Mouse (Mus musculus) liver, embryonic 12.5 days (tissue): ENCODE data around the gene Dxo. TPM values are rescaled to one million over a fixed set of nuclear protein-coding genes. Genes with fewer than 3 reads are reported as not detected.

Experiments
- ATAC-seq: fragments of 200-750 bp; cut with Nextera tagmentation; 2 replicates; pipeline ENCODE4 v1.8.0; 2017; ENCODE audit warnings: moderate number of reproducible peaks, mild to moderate bottlenecking, moderate library complexity
- H3K27ac ChIP-seq: fragments of 300-500 bp; sonication (generic); 2 replicates; pipeline ENCODE4 v1.5.1; 2016; ENCODE audit warnings: mild to moderate bottlenecking
- H3K27me3 ChIP-seq: fragments of 300-500 bp; sonication (generic); replicated peaks from 2 replicates; pipeline ENCODE4 v1.6.1; 2016; ENCODE audit warnings: mild to moderate bottlenecking, moderate library complexity
- H3K36me3 ChIP-seq: fragments of 300-500 bp; sonication (generic); 2 replicates; pipeline ENCODE4 v1.6.1; 2016; ENCODE audit warnings: mild to moderate bottlenecking, moderate library complexity
- H3K4me1 ChIP-seq: fragments of 300-500 bp; sonication (generic); 2 replicates; pipeline ENCODE4 v1.6.1; 2016
- H3K4me2 ChIP-seq: fragments of 300-500 bp; sonication (generic); 2 replicates; pipeline ENCODE4 v1.6.1; 2016; ENCODE audit warnings: mild to moderate bottlenecking, moderate library complexity
- H3K4me3 ChIP-seq: fragments of 300-500 bp; sonication (generic); 2 replicates; pipeline ENCODE4 v1.5.1; 2016; ENCODE audit warnings: mild to moderate bottlenecking, moderate library complexity
- H3K9ac ChIP-seq: fragments of 300-500 bp; sonication (generic); 2 replicates; pipeline ENCODE4 v1.6.1; 2016; ENCODE audit warnings: mild to moderate bottlenecking, moderate library complexity
- H3K9me3 ChIP-seq: fragments of 300-500 bp; sonication (generic); replicated peaks from 2 replicates; pipeline ENCODE4 v1.6.1; 2016; ENCODE audit warnings: mild to moderate bottlenecking, moderate library complexity
- WGBS: fragments of 180-500 bp; shearing (Covaris S2); methylation state at CpG from one replicate; pipeline ENCODE4 v1.1.7; 2016; ENCODE audit not compliant: insufficient replicate concordance; 5-methylcytosine and 5-hydroxymethylcytosine counted together
- microRNA-seq: library from miRNA; unstranded; fragments of <30 nt; microRNA quantifications from one replicate; pipeline ENCODE4, GENCODE M21; 2017
- polyA plus RNA-seq: library from polyadenylated mRNA; unstranded; fragments of >200 nt; fragmentation: Nextera tagmentation; extraction: Ambion mirVana; gene quantifications from 2 replicates; pipeline ENCODE4 v1.2.1, GENCODE M21; 2016

The Dxo gene
- polyA plus RNA-seq, 1 experiment from 2014 or later: 38.8 TPM

DNA sequence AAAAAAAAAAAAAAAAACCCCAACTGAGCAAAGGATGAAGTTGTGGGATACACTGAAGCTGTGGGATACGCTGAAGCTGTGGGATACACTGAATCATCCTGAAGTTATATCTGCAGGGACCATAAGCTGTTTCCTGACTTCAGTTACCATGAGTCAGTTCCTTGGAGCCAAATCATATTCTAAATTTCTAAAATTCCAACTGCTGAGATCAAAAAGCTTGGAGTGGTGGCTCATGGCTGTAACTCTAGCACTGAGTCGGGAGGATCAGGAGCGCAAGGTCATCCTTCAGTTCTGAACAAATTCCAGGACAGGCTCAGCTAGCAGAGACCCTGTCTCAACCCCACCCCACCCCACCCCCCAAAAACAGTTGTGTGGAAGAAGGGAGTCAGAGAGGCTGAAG lies 48.8 kb downstream of the Dxo start:
- no peak for ATAC-seq
- H3K4me3 ChIP-seq: no peak overlapping the region
- 78% methylated on average over 3 of the region's 3 CpGs for WGBS
- no peaks in the 10 kb centered on the region for H3K36me3 ChIP-seq
- H3K4me1 ChIP-seq: peaks cover 45% of the 10 kb centered on the region
- H3K9ac ChIP-seq: no peak overlapping the region
- H3K27me3 ChIP-seq: 0 out of 2 replicates have a peak, but pooled peaks cover 4% of the 10 kb centered on the region
- no peak overlapping the region for H3K4me2 ChIP-seq
- no peak overlapping the region for H3K27ac ChIP-seq
- H3K9me3 ChIP-seq: no peaks in the 10 kb centered on the region

DNA sequence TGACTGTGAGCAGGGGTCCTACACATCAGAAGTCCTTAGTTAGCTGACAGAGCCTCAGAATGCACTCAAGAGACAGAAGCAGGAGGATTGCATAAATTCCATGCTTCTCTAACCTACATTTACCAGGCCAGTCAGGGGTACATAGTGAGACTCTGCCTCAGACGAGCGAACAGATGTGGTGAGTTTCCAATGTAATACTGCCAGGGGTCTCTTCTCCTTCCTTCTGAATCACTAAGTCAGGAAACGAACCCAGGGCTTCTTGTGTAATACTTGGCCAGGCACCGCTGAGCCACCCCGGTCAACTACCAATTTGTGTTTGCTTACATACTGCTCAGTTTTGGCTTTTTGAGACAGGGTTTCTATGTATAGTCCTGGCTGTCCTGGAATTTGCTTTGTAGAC lies 51.1 kb downstream of the Dxo start:
- Histone ChIP-seq H3K27ac (no peak overlapping the region), H3K9me3 (no peaks in the 10 kb centered on the region), H3K27me3 (no peaks in the 10 kb centered on the region), H3K36me3 (no peaks in the 10 kb centered on the region), H3K4me3 (no peak overlapping the region), H3K9ac (no peak overlapping the region), H3K4me2 (no peak overlapping the region), H3K4me1 (peaks cover 38% of the 10 kb centered on the region)
- no peak for ATAC-seq
- 49% methylated on average over 5 of the region's 5 CpGs for WGBS

Small RNA genes lying within 50 kb of the gene (microRNA-seq; reads per million reads assigned to microRNA genes)
- gene Mir6970 (not detected), gene Mir6971 (1.4 reads per million), gene Mir6972 (not detected)

Other genes with a start within 250 kb of the Dxo start
- 10.7 and 11.0 TPM in 2 replicates for gene Gpsm3, start 247.2 kb upstream of the Dxo start, polyA plus RNA-seq
- 6.9 and 8.3 TPM in 2 replicates for gene Pbx2, start 245.8 kb upstream of the Dxo start, polyA plus RNA-seq
- 1.3 and 1.5 TPM in 2 replicates for gene Ager, start 239.2 kb upstream of the Dxo start, polyA plus RNA-seq
- gene Rnf5, start 233.3 kb upstream of the Dxo start, polyA plus RNA-seq: 94.8 and 101 TPM in 2 replicates
- 31.2 and 31.7 TPM in 2 replicates for gene Agpat1, start 232.8 kb upstream of the Dxo start, polyA plus RNA-seq
- 0.45 and 0.50 TPM in 2 replicates for gene Egfl8, start 221.0 kb upstream of the Dxo start, polyA plus RNA-seq
- gene Ppt2, start 208.5 kb upstream of the Dxo start, polyA plus RNA-seq: 13.7 and 13.9 TPM in 2 replicates
- not detected in 2 replicates for gene Prrt1, start 207.5 kb upstream of the Dxo start, polyA plus RNA-seq
- gene Fkbpl, start 192.3 kb upstream of the Dxo start, polyA plus RNA-seq: 6.7 and 7.1 TPM in 2 replicates
- 37.0 and 37.3 TPM in 2 replicates for gene Atf6b, start 189.9 kb upstream of the Dxo start, polyA plus RNA-seq
- gene Tnxb, start 166.5 kb upstream of the Dxo start, polyA plus RNA-seq: 0.04 and 0.05 TPM in 2 replicates
- gene C4b, start 93.1 kb upstream of the Dxo start, polyA plus RNA-seq: 0.42 and 0.61 TPM in 2 replicates
- not detected in 2 replicates for gene Cyp21a1, start 32.5 kb upstream of the Dxo start, polyA plus RNA-seq
- gene Stk19, start 74 bp upstream of the Dxo start, polyA plus RNA-seq: 18.0 and 18.6 TPM in 2 replicates
- gene Skiv2l, start 13.2 kb downstream of the Dxo start, polyA plus RNA-seq: 34.0 and 39.5 TPM in 2 replicates
- gene Nelfe, start 13.4 kb downstream of the Dxo start, polyA plus RNA-seq: 69.3 and 72.0 TPM in 2 replicates
- gene Cfb, start 25.5 kb downstream of the Dxo start, polyA plus RNA-seq: 83.5 and 85.0 TPM in 2 replicates
- 1.8 and 1.9 TPM in 2 replicates for gene Zbtb12, start 42.5 kb downstream of the Dxo start, polyA plus RNA-seq
- gene Gm20547, start 45.0 kb downstream of the Dxo start, polyA plus RNA-seq: not detected in 2 replicates
- 7.9 and 8.2 TPM in 2 replicates for gene C2, start 61.2 kb downstream of the Dxo start, polyA plus RNA-seq
- 27.1 and 32.8 TPM in 2 replicates for gene Ehmt2, start 61.5 kb downstream of the Dxo start, polyA plus RNA-seq
- 0.75 and 0.79 TPM in 2 replicates for gene Slc44a4, start 77.4 kb downstream of the Dxo start, polyA plus RNA-seq
- 16.9 and 17.3 TPM in 2 replicates for gene Neu1, start 94.2 kb downstream of the Dxo start, polyA plus RNA-seq
- 0.11 and 0.21 TPM in 2 replicates for gene Hspa1b, start 122.2 kb downstream of the Dxo start, polyA plus RNA-seq
- 0.73 TPM in 1 of 2 replicates, not detected in the other for gene Gm20481, start 132.9 kb downstream of the Dxo start, polyA plus RNA-seq
- gene Hspa1a, start 135.1 kb downstream of the Dxo start, polyA plus RNA-seq: 2.8 and 5.0 TPM in 2 replicates
- gene Hspa1l, start 135.7 kb downstream of the Dxo start, polyA plus RNA-seq: 0.38 and 0.49 TPM in 2 replicates
- gene Lsm2, start 144.8 kb downstream of the Dxo start, polyA plus RNA-seq: 202 and 215 TPM in 2 replicates
- gene Vars, start 164.0 kb downstream of the Dxo start, polyA plus RNA-seq: 208 and 211 TPM in 2 replicates
- gene Vwa7, start 179.6 kb downstream of the Dxo start, polyA plus RNA-seq: 0.10 and 0.15 TPM in 2 replicates
- 2.8 and 3.4 TPM in 2 replicates for gene Sapcd1, start 191.0 kb downstream of the Dxo start, polyA plus RNA-seq
- gene Msh5, start 209.7 kb downstream of the Dxo start, polyA plus RNA-seq: 4.0 and 4.8 TPM in 2 replicates
- gene Clic1, start 212.9 kb downstream of the Dxo start, polyA plus RNA-seq: 160 and 162 TPM in 2 replicates
- gene Ddah2, start 222.0 kb downstream of the Dxo start, polyA plus RNA-seq: 49.0 and 49.1 TPM in 2 replicates
- 0.41 and 0.44 TPM in 2 replicates for gene Ly6g6c, start 228.4 kb downstream of the Dxo start, polyA plus RNA-seq
- 7.3 and 8.7 TPM in 2 replicates for gene Mpig6b, start 229.2 kb downstream of the Dxo start, polyA plus RNA-seq
- gene Ly6g6e, start 239.9 kb downstream of the Dxo start, polyA plus RNA-seq: 0.23 TPM in 1 of 2 replicates, not detected in the other
- 0.36 and 0.53 TPM in 2 replicates for gene Ly6g6d, start 241.0 kb downstream of the Dxo start, polyA plus RNA-seq
- 10.2 and 10.5 TPM in 2 replicates for gene Ly6g6f, start 248.6 kb downstream of the Dxo start, polyA plus RNA-seq